Mouse (Mus musculus) forebrain, embryonic 16.5 days (tissue): ENCODE measurements around the gene Olfr784. TPM values are rescaled to one million over a fixed set of nuclear protein-coding genes. Genes with fewer than 3 reads are reported as not detected.

Source experiments
- polyA plus RNA-seq: library from polyadenylated mRNA; unstranded; fragments of >200 nt; fragmentation: Nextera tagmentation; extraction: Ambion mirVana; gene quantifications from 2 replicates; pipeline ENCODE4 v1.2.1, GENCODE M21; 2015

The Olfr784 gene
- polyA plus RNA-seq, 1 experiment from 2014 or later: 0.15 TPM

Other genes starting within 250 kb of the Olfr784 start
- gene Olfr770, start 245.1 kb upstream of the Olfr784 start, polyA plus RNA-seq: not detected in 2 replicates
- not detected in 2 replicates for gene Olfr771, start 219.3 kb upstream of the Olfr784 start, polyA plus RNA-seq
- not detected in 2 replicates for gene Olfr772, start 206.2 kb upstream of the Olfr784 start, polyA plus RNA-seq
- not detected in 2 replicates for gene Olfr773, start 196.7 kb upstream of the Olfr784 start, polyA plus RNA-seq
- not detected in 2 replicates for gene Olfr774, start 147.9 kb upstream of the Olfr784 start, polyA plus RNA-seq
- not detected in 2 replicates for gene Olfr775, start 135.7 kb upstream of the Olfr784 start, polyA plus RNA-seq
- not detected in 2 replicates for gene Olfr776, start 125.0 kb upstream of the Olfr784 start, polyA plus RNA-seq
- gene Olfr777, start 112.6 kb upstream of the Olfr784 start, polyA plus RNA-seq: 0.09 TPM in 1 of 2 replicates, not detected in the other
- gene Olfr780, start 66.0 kb upstream of the Olfr784 start, polyA plus RNA-seq: not detected in 2 replicates
- gene Olfr781, start 55.2 kb upstream of the Olfr784 start, polyA plus RNA-seq: not detected in 2 replicates
- not detected in 2 replicates for gene Olfr782, start 35.2 kb upstream of the Olfr784 start, polyA plus RNA-seq
- not detected in 2 replicates for gene Olfr785, start 21.3 kb downstream of the Olfr784 start, polyA plus RNA-seq
- gene Olfr786, start 43.2 kb downstream of the Olfr784 start, polyA plus RNA-seq: not detected in 2 replicates
- gene Olfr787, start 77.8 kb downstream of the Olfr784 start, polyA plus RNA-seq: not detected in 2 replicates
- not detected in 2 replicates for gene Olfr788, start 86.9 kb downstream of the Olfr784 start, polyA plus RNA-seq
- not detected in 2 replicates for gene Olfr789, start 100.7 kb downstream of the Olfr784 start, polyA plus RNA-seq
- not detected in 2 replicates for gene Olfr790, start 114.4 kb downstream of the Olfr784 start, polyA plus RNA-seq
- gene Olfr791, start 137.7 kb downstream of the Olfr784 start, polyA plus RNA-seq: not detected in 2 replicates
- not detected in 2 replicates for gene Olfr792, start 155.1 kb downstream of the Olfr784 start, polyA plus RNA-seq
- not detected in 2 replicates for gene Olfr794, start 183.6 kb downstream of the Olfr784 start, polyA plus RNA-seq
- gene Olfr796, start 228.5 kb downstream of the Olfr784 start, polyA plus RNA-seq: not detected in 2 replicates
- not detected in 2 replicates for gene Olfr798, start 243.9 kb downstream of the Olfr784 start, polyA plus RNA-seq